Mouse (Mus musculus) MEL (cell line): ENCODE measurements at regions not wholly inside any gene's neighbourhood (a gene's known extent, or its start where the extent isn't known, plus 50 kb on each side); places are given as distances from the start of the nearest gene placed in this dataset.

ENCODE experiments used
- CTCF ChIP-seq, 3 experiments: IDR thresholded peaks in 2 of 3; conservative IDR thresholded peaks in 1 of 3; 2 replicates each; pipeline ENCODE4 v1.5.1; 2011 to 2012; ENCODE audit warnings: low read length in 3 of 3, low read depth in 2 of 3, mild to moderate bottlenecking in 2 of 3, improper control_type of control experiment in 1 of 3, inconsistent platforms in 1 of 3, mixed read lengths in 1 of 3, moderate library complexity in 1 of 3; ENCODE audit not compliant: control insufficient read depth in 1 of 3, insufficient read depth in 1 of 3, poor library complexity in 1 of 3, severe bottlenecking in 1 of 3
- POLR2A ChIP-seq, 2 experiments: IDR thresholded peaks; 2 replicates each; pipeline ENCODE4 v1.6.1; 2011 to 2012; ENCODE audit warnings: low read length in 2 of 2, mild to moderate bottlenecking in 2 of 2, control low read depth in 1 of 2, improper control_type of control experiment in 1 of 2, low read depth in 1 of 2, moderate library complexity in 1 of 2; ENCODE audit not compliant: control insufficient read depth in 1 of 2, insufficient read depth in 1 of 2, poor library complexity in 1 of 2
- USF1 ChIP-seq: IDR thresholded peaks from 2 replicates; pipeline ENCODE4 v1.6.1; 2014; ENCODE audit warnings: low read depth, mild to moderate bottlenecking, inconsistent platforms, low read length, improper control_type of control experiment, moderate library complexity
- ZKSCAN1 ChIP-seq: IDR thresholded peaks from 2 replicates; pipeline ENCODE4 v1.6.1; 2012; ENCODE audit warnings: low read depth, mild to moderate bottlenecking, inconsistent platforms, low read length, improper control_type of control experiment, moderate library complexity

GRCm38 (mm10) chr5:74783906-74784305 lies 81.2 kb upstream of the Lnx1 start:
- TF ChIP-seq POLR2A (IDR thresholded peaks at IDR 0.05; ENCODE audit: control insufficient read depth in 1 of 2, insufficient read depth in 1 of 2, low read depth in 1 of 2, low read length in 2 of 2, poor library complexity in 1 of 2), result no peak
- TF ChIP-seq ZKSCAN1, result no peak
- no peak for TF ChIP-seq CTCF (IDR thresholded peaks at IDR 0.05 in 2 of 3, conservative IDR thresholded peaks at IDR 0.05 in 1 of 3; ENCODE audit: control insufficient read depth in 1 of 3, insufficient read depth in 1 of 3, low read depth in 2 of 3, low read length in 3 of 3, poor library complexity in 1 of 3, severe bottlenecking in 1 of 3)
- TF ChIP-seq USF1, result no peak
